Mouse (Mus musculus) regulatory T cell (primary cell): ENCODE data around the gene Prok2.

Experiments
- in situ Hi-C: fragments of 300-600 bp; cut with MboI, MseI; formaldehyde crosslinking; loops from one replicate; pipeline ENCODE4 v1.15.1; 2025; ENCODE audit warnings: high pct_unique_total_duplicates

Gene Prok2

DNA sequence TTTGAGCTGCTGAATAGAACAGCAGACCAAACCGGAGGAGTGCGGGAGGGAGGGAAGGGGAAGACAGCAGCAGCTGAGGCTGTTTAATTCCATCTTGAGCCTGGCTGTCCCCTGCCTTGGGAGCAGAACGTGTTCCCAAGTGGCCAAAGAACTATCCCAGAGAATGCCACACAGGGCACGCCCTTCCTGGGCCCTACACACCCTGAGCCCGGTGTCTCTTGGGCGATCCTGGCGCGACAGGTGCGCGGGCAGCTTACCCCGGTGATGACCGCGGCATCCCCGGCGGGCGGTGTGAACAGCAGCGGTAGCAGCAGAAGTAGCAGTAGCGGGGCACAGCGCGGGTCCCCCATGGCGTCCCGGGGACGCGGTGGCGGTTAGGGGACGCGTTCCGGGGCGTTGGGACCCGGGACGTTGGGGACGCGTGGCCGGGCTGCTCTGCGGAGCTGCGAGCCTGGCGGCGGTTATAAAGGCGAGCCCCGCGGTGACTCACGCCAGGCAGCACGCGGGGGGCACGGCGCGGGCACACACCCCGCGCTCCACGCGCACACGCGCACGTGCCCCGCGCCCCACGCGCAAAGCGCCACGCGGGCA lies at the start of gene Prok2:
TSS of gene Prok2 (minus strand) at position 422 of the 591 bp plus-strand sequence.
- in situ Hi-C loops, result no loop called here

DNA sequence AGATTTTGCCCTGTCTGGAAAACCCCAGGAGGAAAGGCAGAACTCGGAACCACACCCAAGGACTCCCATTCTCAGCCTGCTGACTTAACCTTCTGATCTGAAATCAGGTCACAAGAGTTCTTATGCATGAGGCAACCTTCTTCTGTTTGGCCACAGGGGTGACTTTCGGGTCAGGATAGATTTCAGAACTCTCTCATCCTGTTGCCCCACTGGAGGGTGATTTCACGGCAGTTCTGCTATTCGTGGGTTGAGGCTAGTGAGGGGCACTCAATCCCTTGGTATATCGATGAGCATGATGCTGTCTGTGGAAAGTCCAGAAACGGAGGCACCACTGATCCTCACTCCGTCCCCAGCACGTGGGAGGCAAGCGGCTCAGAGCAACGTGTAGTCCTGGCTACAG lies 48.5 kb upstream of the Prok2 start:
- in situ Hi-C loops, result no loop called here

DNA sequence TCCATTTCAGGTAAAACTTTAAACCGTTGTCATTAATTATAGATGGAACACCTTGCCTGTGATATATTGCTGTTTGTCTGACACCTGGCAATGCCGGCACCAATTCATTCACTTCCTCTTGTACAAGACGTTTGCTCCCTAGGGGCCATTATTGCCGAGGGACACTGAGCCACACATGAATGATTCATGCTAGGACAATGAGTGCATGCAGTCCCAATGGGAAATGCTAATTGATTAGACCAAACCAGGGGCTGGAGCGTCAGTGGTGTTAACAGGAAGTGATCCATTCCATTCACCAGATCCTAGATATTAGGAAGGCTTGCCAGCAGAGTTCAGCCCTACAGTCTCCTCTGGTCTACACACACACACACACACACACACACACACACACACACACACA lies 42.3 kb upstream of the Prok2 start:
- in situ Hi-C loops, result no loop called here

DNA sequence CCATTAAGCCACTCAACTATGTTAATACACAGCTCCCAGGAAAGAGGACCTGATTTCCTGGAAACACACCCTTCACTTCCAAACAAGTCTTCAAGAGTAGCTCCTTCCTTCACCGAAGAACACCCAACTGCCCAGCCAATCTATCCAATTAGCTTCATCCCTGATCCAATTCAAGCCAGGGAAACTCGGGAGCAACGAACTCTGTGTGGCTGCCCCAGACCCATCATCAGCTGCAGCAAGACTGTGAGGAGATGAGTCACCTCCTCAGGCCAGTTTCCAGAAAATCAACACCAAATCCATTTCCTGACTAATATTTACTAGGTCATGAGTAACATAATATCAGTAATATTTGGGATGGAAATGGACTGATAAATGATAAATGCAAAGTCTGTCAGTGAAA lies 38.7 kb upstream of the Prok2 start:
- in situ Hi-C loops, result no loop called here

DNA sequence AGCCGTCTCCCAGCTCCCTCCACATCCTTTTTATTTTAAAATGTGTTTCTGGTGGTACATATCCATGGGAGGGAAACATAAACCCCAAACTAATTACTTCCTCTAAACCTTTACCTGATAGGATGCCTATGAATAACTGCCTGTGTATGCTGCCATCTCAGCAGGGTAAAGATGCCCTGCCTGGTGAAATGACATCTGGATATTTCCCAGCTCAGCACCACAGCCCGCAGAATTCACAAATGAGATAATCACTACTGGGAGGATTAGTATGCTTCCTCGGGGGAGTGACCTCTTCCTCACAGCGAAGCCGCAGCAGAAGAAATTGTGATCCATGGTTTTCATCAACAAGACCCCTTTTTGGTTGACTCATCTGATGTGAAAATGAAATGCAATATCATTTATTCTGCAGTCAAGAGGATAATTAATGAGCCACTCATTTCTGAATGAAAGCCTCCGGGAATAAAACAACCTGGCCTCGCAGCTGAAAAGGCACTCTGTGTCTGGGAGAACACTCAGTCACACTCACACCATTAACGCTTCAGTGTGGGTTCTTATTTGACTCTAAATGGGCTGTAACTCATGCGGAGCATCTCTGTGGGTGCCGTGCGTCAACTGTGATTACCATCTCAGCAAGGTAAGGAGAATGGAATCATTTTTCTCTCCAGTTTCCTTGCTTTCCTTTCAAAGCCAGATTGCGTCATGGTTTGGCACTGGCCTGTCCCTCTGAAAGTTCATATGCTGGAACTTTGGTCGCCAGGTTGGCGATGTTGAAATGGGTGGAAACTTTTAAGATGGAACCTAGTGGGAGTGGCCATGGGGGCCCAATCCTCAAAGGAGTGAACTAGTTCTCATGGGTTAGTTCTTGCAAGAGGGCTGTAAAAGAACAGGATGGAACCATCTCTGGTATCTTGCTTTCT lies 36.1 kb upstream of the Prok2 start:
- in situ Hi-C loops, result no loop called here

DNA sequence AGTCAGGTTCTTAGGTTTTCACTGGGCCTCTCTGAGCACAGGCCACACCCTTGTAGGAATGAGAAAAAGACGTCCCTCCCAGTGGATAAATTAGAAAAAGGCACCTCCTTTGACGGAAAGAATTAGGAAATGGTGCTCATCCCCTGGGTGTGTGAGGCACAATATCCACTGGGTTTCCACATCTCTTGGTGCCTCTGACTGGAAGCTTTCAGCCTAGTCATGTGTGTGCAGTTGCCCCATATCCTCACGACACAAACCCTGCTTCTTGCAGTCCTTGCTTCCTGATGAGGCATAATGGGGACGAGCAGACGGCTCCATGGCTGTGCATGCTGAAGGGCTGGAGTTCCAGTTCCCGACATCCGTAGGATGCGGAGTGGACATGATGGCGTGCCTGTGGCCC lies 29.9 kb upstream of the Prok2 start:
- in situ Hi-C loops, result no loop called here

DNA sequence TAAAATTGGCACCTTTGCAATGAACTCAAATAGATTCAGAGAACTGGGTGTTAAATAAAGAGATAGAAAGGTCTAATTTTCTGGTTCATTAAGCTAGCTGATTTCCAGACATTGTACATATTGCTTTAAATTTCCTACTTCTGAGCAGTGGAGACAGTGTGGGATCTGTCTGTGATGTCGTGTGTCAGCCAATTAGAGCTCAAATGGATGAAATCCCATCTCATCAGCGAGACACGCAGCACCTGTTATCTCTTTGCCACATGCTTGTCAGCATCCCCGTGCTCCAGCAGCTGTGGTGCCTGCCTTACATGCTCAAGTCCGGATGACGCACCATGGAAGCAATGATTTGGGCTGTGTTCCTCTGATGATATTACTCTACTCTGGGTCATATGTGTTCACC lies 25.1 kb upstream of the Prok2 start:
- in situ Hi-C loops, result no loop called here

DNA sequence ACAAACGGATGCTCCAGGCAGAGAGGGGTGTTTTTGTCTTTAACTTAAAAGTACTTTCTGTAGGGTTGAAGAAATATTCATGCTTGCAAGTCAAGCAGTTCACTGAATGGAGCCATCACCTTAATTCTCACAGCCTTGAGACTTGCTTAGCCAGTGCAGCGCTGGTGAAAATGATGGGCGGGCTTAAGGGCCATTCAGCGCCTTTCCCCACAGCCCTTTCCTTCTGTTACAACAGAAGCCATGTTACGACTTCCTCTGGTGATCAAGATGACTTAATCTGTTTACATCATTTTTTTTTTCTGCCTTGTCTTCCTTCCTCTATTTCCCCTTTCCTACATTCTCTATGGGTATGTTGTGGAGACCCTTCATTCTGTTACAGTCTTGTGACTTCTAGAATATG lies 20.1 kb upstream of the Prok2 start:
- in situ Hi-C loops, result no loop called here

DNA sequence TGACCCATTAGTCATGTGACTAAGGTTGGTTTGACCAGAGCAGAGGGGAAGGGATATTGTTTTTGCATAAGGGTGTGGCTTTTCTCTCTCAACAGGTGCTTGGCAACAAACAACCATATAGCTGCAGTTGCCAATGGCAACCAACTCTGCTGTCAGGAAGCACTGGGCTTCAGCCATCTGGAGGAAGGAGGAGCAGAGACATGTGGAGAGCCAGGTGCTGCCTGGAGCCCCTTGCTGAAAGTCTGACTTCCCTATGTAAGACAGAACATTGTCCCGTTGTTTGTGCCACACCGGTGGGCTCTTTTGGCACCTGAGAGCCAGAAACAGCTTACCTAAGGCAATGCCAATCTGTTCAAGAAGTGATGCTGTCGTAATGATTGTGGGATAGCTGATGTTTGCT lies 16.7 kb upstream of the Prok2 start:
- in situ Hi-C loops, result no loop called here

DNA sequence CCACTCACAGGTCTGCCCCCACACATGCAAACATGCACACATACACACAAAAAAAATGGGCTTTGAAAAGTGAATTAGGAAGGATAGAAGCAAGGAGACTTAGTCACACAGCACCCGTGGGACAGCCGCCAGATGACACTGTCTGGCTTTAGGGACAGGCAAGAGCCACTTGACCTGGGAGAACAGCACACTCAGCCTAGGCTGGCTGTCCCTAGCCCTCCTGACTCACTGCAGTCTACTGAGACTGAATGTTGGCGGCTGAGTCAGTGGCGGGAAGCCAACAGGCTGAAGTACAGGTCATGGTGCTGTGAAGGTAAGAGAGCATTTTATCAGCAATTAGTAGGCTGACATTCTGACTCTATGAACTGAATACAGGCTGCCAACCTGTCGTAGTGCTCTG lies 8.5 kb upstream of the Prok2 start:
- in situ Hi-C loops, result no loop called here

DNA sequence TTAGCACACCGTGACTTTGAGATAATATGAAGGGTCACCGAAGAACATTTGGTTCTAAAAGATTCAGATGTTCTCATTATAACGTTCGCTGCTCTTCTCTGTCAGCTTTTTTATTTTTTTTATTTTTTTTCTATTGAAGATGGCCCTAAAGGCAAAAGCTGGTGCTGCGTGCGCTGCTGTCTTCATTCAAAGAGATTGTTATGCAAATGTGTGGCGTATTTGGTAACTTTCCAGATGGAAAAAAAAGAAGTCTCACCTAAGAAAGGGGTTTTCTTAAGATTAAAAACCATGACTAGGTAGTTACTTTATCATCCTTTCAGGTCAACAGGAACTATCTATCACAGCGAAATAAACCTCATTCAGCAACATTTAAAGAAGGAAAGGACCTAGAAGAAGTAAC lies 6.5 kb upstream of the Prok2 start:
- in situ Hi-C loops, result no loop called here

DNA sequence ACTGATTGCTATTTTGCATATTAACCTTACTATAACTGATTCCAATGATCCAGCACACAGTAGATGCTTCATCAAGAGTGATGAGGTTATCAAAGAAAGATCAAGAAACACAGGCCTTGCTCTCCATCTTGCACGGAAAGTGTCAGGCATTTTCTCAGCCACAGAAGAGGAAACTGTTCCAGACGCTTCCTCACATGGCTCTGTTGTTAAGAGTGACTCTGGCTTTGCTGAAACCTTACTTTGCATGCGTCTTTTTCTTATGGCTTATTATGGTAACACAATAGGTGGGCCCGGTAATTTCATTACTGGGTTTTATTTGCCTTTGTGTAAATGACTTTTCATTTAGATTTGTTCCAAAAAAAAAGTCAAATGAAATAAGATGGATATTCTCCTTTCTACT lies 5.7 kb upstream of the Prok2 start:
- in situ Hi-C loops, result no loop called here

DNA sequence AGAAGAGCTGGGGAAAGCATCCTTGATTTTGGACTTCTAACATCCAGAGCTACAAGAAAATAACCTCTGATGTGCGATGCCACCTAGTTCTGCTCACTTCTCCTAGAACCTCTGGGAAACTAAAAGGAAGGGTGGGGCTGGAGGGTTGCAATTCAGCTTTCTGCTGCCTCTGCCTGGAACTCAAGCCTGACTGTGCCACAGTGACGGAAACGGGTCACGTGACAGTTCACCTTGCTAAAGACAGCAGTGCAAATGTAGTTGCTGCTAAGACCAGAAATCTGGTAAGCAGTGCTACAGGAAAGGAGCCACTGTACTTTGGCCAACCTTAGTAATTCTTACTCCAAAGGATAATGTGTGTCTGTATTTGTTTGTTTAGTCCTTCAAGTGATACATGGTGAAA lies 3.7 kb upstream of the Prok2 start:
- in situ Hi-C loops, result no loop called here

DNA sequence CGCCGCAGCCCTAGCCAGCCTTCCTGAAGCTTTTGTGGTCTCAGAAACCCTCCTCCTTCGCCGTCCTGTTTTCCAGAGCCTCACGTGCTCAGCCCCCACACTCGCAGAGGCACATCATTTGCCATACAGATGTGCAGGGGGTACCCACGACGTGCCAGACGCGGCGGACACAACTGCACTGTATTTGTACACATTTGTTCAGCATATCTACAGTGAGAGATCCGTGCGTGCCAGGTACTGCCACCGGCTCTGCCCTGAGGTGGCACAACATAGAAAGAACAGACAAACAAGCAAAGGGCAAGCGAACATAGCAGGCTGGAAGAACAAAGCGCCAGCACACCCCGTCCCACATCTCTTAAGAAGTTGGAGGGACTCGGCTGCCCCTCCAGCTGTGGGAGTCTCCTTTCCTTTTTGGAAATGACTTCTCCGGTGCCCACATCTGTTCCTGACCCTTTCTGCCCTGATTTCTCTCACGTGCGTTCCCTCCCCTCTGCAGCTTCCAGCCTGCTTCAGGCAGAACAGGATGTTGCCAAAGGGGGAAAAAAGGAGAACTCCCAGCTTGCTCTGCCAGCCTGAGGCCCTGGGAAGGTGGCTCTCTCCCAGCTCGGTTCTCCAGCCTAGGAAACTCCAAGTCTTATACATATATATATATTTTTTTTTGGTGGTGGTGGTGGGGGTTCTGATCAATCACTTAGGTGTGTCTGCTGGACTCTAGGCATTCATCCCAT lies 548 bp upstream of the Prok2 start:
- in situ Hi-C loops, result no loop called here

DNA sequence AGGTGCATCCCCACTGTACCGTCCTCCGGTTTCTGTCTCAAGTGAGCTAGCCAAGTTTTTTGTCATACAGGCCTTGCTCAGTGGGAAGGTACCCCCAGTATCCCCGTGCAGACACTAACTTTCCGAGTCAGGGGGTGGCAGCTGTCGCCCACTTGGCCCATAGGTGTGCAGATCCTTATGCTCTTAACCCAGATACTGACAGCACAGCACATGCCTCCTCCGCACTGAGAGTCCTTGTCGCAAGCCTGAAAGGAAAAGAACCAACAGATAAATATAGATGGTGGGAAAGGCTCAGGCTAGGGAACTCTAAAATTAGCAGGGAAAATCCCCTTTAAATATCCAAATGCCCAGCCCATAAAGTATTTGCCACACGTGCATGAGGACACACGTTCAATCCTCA lies 3.8 kb downstream of the Prok2 start:
- in situ Hi-C loops, result no loop called here

DNA sequence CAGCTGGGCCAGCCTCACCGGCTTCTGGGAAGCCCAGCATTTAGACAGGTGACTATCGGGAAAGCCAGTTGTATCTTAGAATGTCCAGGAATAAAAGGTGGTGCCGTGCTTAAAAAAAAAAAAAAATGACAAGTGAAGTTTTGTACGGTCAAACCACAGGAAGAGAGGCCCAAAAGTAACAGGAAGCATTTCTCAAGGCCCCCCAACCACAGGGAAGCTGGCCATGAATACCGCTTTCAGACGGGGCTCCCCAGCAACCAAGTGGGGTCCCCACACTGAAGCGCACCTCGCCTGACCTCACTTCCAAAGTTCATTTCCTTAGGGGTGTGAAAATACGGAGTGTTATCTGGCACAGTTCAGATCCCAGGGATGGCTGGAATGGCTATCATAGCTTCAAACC lies 5.2 kb downstream of the Prok2 start:
- in situ Hi-C loops, result no loop called here

DNA sequence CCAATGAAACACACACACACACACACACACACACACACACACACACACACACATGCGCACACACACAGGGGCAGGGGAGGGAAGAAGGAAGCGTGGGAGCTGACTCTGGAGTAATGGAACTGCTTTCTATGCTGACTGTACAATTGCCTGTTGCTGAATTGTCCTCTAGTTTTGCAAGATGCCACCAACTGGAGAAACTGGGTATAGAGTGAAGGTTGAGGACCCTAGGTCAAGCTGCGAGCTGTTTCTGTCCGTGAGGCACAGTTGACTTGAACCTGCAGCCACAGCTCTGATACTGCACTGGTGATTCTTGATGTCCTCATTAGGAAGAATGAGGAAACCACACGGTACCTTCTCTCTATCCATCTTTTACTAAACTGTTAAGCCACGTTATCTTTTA lies 10.3 kb downstream of the Prok2 start:
- in situ Hi-C loops, result no loop called here

DNA sequence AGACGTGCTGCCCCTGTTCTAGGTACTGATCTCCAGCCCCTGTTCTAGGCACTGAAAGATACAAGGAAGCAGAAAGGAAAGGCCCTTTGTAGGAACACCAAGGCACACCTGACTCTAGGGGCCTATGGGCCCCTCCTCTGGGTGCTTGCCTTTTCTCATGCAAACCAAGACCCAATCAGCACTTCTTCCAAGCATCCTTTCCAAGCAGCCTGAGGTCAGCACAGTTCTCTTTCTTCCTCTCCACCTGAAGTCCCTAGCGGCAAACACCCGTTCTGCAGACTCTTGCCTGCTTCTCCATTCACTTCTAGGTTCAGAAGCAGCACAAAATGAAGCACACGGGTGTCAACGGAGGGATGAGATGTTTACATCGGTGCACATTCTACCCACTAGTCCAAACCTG lies 11.0 kb downstream of the Prok2 start:
- in situ Hi-C loops, result no loop called here

DNA sequence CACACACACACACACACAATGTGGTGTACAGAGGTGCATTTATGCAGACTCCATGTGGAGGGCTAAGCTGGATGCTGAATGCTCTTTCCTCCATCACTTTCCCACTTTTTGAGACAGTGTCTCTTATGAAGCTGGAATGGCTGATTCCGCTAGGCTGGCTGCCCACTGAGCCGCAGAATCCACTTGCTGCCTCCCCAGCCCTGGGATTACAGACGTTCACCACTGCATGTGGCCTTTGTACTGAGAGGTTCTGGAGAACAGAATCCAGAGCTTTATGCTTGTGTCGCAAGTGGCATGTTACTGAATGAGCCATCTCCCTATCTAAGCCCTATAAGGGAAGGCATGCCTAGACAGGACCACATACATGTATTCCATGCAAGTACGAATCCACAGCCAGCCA lies 12.9 kb downstream of the Prok2 start:
- in situ Hi-C loops, result no loop called here

DNA sequence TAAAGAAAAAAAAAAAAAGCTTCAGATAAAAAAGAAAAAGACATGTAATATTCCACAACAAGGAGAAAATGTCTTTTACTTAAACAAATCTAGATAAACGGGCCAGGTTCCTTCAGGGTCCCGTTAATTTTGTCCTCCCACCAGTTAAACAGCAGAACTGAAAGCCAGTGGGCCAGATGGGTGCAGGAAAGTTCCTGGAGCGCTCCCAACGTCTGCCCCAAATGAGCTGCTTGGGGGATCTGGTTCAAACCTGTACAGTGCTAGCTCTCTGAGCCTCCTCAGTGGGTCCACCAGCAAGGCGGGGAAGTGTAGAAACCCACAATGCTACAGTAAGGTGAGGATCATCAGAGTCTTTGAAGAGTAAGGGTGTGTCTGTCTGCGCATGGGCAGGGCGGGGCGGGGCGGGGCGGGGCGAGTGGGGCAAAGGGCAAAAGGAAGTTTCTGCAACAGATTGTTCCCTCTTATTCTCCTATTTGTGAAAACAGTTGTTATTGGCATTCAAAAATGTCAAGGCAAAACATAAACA lies 14.6 kb downstream of the Prok2 start:
- in situ Hi-C loops, result no loop called here

DNA sequence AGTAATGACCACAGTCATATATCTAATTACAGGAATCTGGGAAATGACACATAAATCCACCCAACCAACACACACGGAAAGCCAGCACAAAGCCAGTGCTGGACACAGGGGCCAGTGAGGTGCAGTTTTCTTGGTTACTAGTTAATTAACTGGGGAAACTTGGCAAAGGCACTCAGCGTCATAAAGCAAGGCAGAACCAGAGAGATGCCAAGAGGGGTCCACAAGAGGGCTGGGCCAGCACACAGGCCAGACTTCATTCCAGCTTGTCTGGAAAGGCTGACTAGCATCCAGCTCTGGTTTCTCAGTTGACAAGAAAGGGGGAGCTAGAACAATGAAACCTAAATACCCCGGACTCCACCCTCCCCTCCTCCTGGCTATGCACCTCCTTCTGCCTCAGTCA lies 25.7 kb downstream of the Prok2 start:
- in situ Hi-C loops, result no loop called here
